Mouse (Mus musculus) A20 (cell line): Measurements from ENCODE around the gene Hrh1.

ENCODE experiments used
- DNase-seq: peaks from one replicate; pipeline ENCODE4 v3.0.0-alpha.2; 2011; ENCODE audit warnings: low read depth, low spot score

Gene Hrh1

DNA sequence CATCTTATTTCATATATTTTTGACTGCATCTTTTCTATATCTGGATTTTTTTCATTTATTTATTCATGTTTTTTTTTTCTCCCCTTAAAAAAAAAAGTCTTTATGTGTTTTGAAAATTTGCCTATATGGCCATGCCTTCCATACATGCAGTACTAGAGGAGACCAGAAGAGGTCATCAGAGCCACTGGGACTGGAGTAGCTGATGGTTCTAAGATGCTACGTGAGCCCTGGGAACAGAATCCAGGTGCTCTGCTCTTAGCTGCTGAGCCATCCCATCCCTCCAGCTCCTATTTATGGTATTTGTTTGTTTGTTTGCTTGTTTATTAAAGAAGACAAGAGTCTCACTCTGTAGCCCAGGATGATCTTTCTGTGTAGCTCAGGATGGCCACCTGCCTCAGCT is 8.9 kb downstream of the Hrh1 start:
- peak; percentile 28 for DNase-seq

- DNase-seq, result no peak
Measured at GRCm38 (mm10) chr6:114407049-114407448, 9.3 kb downstream of the Hrh1 start.

DNA sequence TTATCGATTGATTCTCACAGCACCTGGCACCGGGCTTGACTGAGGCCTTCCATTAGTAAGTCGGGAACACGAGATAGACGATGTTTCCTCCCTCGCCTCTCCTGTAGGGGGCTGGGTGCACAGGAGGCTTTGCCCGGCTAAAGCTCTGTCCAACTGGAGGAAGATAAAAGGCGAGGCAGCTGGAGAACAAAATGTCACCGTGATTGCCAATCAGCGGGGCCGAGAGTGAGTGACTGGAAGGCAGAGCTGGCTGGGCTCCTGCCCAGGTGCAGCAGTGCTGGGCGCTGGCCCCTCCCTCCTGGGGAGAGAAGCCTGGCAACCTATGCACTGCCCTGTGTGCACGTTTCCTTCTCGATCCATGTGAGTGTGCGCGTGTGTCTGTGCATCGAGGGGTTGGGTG is 10.5 kb downstream of the Hrh1 start:
- DNase-seq, result no peak

DNA sequence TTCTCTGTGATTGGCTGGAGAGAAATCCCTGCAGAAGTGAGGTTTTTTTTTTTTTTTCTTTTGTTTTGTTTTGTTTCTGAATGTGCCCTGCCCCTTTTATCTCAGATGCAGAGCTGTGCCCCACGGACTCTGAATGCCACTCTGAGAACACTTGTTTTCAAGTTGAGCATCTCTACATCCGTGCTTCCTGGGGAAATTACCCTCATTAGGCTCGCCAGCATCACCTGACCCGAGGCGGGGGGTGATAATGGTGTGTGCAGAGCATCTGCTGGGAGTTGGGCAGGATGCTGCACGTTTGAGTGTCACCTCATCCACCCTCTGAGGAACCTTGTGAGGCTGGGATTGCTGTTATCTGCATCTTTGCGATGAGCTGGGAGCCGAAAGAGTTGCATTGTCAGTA is 14.2 kb downstream of the Hrh1 start:
- DNase-seq, result no peak

- no peak for DNase-seq
Measured at GRCm38 (mm10) chr6:114414510-114414909, 16.8 kb downstream of the Hrh1 start.

GRCm38 (mm10) chr6:114418037-114418436 is 20.3 kb downstream of the Hrh1 start:
- DNase-seq, result no peak

DNA sequence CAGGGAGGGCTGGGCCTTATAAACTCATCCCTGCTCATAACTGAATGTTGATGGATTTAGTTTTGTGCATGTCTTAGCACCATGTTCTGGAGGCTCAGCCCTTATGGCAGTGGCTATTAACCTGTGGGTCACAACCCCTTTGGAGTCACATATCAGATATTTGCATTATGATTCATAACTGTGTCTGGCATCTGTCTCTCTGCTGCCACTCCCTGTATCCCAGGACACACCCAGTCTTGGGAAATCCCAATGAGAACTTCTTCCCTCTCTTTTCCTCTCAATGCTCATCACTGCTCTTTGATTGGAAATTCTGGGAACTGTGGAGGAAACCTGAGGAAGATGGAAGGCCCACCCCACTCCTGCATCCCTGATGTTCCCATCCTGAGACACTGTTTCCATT is 23.3 kb downstream of the Hrh1 start:
- DNase-seq, result no peak

GRCm38 (mm10) chr6:114423051-114423676 is 25.4 kb downstream of the Hrh1 start:
- DNase-seq, result no peak

DNA sequence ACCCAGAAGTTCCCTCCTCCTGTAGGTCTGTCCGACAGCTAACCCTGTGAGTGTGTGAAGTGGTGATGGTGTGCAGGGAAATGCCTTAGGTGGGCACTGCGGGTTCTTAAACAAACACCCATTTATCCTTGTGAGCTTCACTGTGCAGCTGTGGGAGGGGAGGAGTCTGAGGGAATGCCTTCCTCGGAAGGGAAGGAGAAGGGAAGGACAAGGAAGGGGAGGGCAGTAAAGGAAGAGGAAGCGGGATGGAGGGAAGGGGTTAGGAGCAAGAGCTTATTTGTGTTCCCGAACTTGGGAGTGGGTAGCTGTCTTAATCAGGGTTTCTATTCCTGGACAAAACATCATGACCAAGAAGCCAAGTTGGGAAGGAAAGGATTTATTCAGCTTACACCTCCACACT is 27.6 kb downstream of the Hrh1 start:
- DNase-seq, result no peak

GRCm38 (mm10) chr6:114427641-114428040 is 29.9 kb downstream of the Hrh1 start:
- DNase-seq, result no peak

DNA sequence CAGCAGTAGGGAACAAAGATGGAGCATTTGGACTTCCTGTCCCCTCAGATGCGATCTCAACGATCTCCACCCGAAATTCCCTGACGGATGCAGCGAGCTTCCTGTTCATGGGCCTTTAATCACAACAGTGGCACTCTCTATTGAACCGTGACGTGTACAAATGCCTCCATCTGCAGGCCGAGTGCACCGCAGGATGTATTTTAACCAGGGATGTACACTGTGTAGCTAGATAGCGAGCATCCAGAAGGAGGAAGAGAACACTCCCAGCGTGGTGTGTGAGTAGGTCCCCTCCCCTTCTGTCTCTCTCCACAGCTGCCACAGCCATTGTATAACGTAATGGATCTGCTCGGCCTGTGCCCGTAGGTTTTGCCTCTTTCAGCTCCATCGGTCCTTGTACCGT is 31.1 kb downstream of the Hrh1 start:
- DNase-seq, result no peak

DNA sequence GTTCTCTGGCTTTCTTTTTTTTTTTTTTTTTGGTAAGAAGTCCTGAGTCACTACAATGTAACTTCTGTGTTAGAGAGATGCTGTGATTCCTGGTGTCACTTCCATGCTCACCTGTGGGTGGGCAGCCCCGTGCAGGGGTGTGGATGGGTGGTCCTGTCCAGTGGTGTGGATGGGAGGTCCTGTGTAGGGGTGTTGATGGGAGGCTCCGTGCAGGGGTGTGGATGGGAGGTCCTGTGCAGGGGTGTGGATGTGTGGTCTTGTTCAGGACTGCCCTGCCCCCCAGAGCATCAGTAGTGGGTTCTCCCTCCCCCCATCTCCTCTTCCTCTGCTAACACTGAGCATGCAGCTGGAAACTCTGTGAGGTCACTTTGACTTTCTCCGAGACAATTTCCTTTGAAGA is 34.9 kb downstream of the Hrh1 start:
- no peak for DNase-seq

GRCm38 (mm10) chr6:114434524-114434923 is 36.8 kb downstream of the Hrh1 start:
- no peak for DNase-seq

DNA sequence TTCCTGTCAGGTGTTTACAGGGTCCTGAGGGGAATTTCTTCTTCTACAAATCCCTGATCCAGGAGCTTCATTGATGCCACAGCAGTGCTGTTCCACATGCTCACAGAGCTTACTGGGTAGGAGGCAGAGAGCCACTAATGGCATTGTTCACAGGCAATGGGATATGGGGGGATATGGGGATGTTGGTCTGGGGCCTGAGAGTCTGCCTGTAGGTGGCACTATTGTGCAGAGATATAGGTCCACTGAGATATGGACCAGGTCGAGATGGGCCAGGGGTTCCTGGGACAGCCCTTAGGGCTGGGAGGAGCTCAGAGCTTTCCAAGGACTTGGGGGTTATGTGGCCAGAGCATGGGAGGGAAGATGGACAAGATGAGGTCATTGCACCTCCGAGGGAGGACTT is 42.6 kb downstream of the Hrh1 start:
- DNase-seq, result no peak

DNA sequence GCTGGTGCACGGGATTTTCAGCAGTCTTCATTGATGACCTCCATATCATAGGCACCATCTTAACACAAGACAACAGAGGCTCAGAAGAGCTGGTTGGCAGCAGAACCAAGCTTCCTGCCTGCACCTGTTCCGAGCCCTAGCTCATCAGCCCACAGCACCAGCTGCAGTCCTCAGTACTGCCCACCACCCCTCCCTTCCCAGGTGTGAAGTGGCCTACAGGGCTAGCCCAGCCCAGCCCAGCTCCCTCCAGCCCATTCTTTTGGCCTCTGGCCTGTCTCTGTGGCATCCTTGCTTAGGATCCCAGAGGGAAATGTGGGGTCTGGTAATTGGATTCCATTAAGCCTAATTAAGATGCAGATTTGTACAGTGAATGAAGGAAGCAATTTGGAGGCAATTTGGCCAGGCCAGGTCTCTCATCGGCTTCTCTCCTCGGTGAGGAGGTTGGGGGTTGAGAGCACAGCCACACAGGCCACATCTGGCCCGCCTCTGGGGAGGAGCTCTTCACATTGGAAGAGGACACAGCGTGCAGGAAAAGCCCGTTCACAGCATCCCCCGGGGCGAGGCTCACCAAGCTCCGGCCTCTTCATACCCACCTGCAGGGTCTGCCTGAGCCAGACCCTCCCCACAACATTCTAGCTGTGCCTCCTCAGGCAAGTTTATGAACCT is 43.2 kb downstream of the Hrh1 start:
- DNase-seq, result no peak

- DNase-seq, result no peak
Measured at GRCm38 (mm10) chr6:114444247-114444844, 46.6 kb downstream of the Hrh1 start.

DNA sequence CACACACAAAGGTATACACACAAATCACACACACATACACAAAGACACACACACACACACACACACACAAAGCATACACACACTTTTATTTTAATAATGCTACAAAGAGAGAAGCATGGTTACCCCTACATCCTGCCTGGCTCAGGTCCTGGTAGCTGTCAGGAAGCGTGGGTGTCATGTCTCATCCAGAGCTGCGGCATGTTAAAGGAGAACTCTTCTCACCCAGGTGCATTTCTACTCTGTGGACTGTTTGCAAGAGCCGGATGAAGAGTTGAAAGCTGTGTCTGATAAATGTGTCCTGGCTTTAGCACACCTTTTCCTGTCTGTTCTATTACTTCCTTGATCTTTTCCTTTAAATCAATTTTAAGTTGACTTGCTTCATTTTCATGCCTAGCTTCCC is 47.2 kb downstream of the Hrh1 start:
- no peak for DNase-seq

DNA sequence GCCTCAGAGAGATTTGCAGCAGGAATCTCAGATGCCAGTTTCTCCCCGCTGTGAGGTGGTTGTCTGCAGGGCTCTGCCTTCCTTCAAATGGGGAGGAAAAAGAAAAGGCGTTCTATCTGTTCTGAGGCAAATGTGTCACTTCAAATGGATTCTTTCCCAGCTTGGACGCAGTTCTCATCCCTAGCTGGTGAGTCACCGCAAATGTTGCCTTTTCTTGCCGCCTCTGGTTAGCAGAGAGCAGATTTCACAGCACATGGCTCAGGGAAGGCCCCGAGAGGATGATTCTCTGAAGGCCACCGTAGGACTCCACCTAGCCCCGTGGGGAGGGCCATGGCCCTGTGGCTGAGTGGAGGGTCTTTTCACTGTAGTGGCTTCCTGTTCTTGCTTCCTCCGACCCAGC is 51.2 kb downstream of the Hrh1 start:
- no peak for DNase-seq

- DNase-seq, result no peak
Measured at GRCm38 (mm10) chr6:114455267-114455666, 57.5 kb downstream of the Hrh1 start.

GRCm38 (mm10) chr6:114456255-114457042 is 58.7 kb downstream of the Hrh1 start:
- no peak for DNase-seq

- no peak for DNase-seq
Measured at GRCm38 (mm10) chr6:114457299-114457698, 59.6 kb downstream of the Hrh1 start.

- no peak for DNase-seq
Measured at GRCm38 (mm10) chr6:114458191-114458590, 60.5 kb downstream of the Hrh1 start.

GRCm38 (mm10) chr6:114459969-114460368 is 62.2 kb downstream of the Hrh1 start:
- DNase-seq, result no peak
